Mouse (Mus musculus) liver, embryonic 16.5 days (tissue): Measurements from ENCODE around the gene Marf1. TPM values are rescaled to one million over a fixed set of nuclear protein-coding genes. Genes with fewer than 3 reads are reported as not detected.
"Not testable (repeated sequence)": the region's sequence is repeated elsewhere in the genome, so short reads cannot be mapped to it uniquely, and the experiment has no call there.

Experiments used
- ATAC-seq: fragments of 200-750 bp; cut with Nextera tagmentation; 2 replicates; pipeline ENCODE4 v1.8.0; 2017; ENCODE audit warnings: low read depth, mild to moderate bottlenecking, moderate number of reproducible peaks, moderate library complexity
- H3K27ac ChIP-seq: fragments of 300-500 bp; sonication (generic); 2 replicates; pipeline ENCODE4 v1.5.1; 2014; ENCODE audit warnings: mild to moderate bottlenecking, low read length
- H3K27me3 ChIP-seq: fragments of 300-500 bp; sonication (generic); 2 replicates; pipeline ENCODE4 v1.6.1; 2014; ENCODE audit warnings: low read depth, low read length, mixed read lengths; ENCODE audit not compliant: control insufficient read depth, insufficient read depth
- H3K36me3 ChIP-seq: fragments of 300-500 bp; sonication (generic); 2 replicates; pipeline ENCODE4 v1.6.1; 2014; ENCODE audit warnings: mild to moderate bottlenecking; ENCODE audit not compliant: control insufficient read depth, insufficient read depth
- H3K4me1 ChIP-seq: fragments of 300-500 bp; sonication (generic); 2 replicates; pipeline ENCODE4 v1.6.1; 2014; ENCODE audit warnings: low read depth, low read length, mixed read lengths; ENCODE audit not compliant: control insufficient read depth
- H3K4me2 ChIP-seq: fragments of 300-500 bp; sonication (generic); 2 replicates; pipeline ENCODE4 v1.6.1; 2014; ENCODE audit warnings: low read depth, low read length, mixed read lengths
- H3K4me3 ChIP-seq: fragments of 300-500 bp; sonication (generic); 2 replicates; pipeline ENCODE4 v1.5.1; 2014; ENCODE audit warnings: low read depth, mild to moderate bottlenecking, low read length
- H3K9ac ChIP-seq: fragments of 300-500 bp; sonication (generic); 2 replicates; pipeline ENCODE4 v1.6.1; 2014; ENCODE audit warnings: low read depth, low read length
- H3K9me3 ChIP-seq: fragments of 300-500 bp; sonication (generic); replicated peaks from 2 replicates; pipeline ENCODE4 v1.6.1; 2016; ENCODE audit warnings: low read length; ENCODE audit not compliant: control insufficient read depth
- WGBS: fragments of 180-500 bp; shearing (Covaris S2); extraction: QIAGEN DNeasy Blood & Tissue Kit; methylation state at CpG from one replicate; pipeline ENCODE4 v1.1.7; 2014; ENCODE audit not compliant: insufficient replicate concordance; 5-methylcytosine and 5-hydroxymethylcytosine counted together
- polyA plus RNA-seq: library from polyadenylated mRNA; unstranded; fragments of >200 nt; fragmentation: Nextera tagmentation; extraction: Ambion mirVana; gene quantifications from 2 replicates; pipeline ENCODE4 v1.2.1, GENCODE M21; 2015

Marf1 gene
- polyA plus RNA-seq, 1 experiment from 2014 or later: 6.9 TPM

DNA sequence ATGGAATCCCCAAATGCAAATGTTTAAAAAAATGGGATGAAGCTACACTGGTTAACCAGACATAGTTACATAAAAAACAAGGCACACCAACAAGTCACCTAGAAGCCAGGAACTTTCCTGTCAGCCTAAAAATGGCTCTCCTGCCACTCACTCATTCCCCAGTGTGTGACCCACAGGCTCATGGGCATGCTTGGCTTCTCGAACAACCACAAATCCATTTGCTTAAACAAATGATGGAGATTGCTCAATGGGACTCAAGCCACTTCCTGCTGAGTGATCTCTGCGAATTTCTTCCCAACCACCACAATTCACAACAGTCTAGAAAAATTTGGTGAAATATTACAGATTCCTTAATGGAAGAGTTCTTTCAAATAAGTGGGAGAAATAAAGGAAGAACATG is 52.2 kb downstream of the Marf1 start:
- no peaks in the 10 kb centered on the region for H3K4me1 ChIP-seq
- H3K9me3 ChIP-seq: no peaks in the 10 kb centered on the region
- ATAC-seq: no peak
- no peak overlapping the region for H3K4me2 ChIP-seq
- H3K4me3 ChIP-seq: no peak overlapping the region
- H3K9ac ChIP-seq: no peak overlapping the region
- WGBS: 39% methylated on average over 2 of the region's 2 CpGs
- no peaks in the 10 kb centered on the region for H3K27me3 ChIP-seq
- peaks cover 10% of the 10 kb centered on the region for H3K36me3 ChIP-seq
- no peak overlapping the region for H3K27ac ChIP-seq

DNA sequence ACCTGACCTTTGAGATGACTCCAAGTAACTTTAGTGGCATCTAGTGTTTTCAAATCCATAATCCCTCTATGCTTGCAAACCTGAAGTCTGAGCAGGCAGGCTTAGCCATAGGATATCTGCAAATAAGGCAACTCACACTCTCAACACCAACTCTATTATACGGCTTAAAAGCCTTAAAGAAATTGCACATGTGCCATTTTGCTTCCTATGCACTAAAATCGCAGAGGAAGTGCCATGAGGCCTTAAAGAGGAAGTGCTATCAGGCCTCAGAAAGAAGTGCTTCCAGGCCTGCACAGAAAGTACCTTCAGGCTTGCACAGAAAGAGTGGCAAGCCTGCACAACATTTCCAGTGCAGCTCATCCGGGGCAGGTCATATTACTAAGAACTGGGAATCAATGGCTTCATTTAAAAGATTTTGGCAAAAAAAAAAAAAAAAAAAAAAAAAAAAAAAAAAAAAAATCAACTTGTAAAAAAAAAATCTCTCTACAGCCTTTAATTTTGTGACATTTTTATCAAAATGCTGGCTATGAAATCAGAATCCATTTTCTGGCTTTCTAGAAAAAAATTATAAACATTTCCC is 53.4 kb downstream of the Marf1 start:
- ATAC-seq: no peak

DNA sequence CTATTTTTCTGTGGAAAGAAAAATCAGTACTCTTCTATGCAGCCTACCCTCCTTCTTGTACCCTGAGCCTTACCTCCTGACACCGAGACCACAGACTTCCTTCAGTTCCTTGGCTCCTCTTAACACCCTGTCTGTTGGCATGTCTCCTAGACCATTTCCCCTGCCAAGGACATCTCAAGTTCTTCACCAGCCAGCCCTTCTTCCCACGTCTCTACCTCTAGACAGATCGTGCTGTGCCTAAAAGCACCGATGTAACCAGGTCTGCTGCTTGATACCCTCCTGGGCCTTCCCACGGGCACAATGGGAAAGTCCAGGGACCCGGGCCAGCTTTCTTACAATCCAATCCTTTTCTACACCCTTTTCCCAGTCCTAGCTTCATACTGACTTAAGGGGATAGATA is 57.3 kb downstream of the Marf1 start:
- ATAC-seq: no peak
- H3K27ac ChIP-seq: no peak overlapping the region
- no peak overlapping the region for H3K4me3 ChIP-seq
- H3K9ac ChIP-seq: no peak overlapping the region
- no peaks in the 10 kb centered on the region for H3K27me3 ChIP-seq
- no peaks in the 10 kb centered on the region for H3K4me1 ChIP-seq
- H3K9me3 ChIP-seq: no peaks in the 10 kb centered on the region
- WGBS: 64% methylated on average over 6 of the region's 6 CpGs
- 0 out of 2 replicates have a peak, but pooled peaks cover 2% of the 10 kb centered on the region for H3K36me3 ChIP-seq
- no peak overlapping the region for H3K4me2 ChIP-seq

More for the DNA sequence above, 53.4 kb downstream of the Marf1 start:
- WGBS: 36% methylated on average over 3 of the region's 3 CpGs
- Histone ChIP-seq H3K4me2 (no peak overlapping the region), H3K36me3 (peaks cover 10% of the 10 kb centered on the region), H3K27ac (no peak overlapping the region), H3K4me3 (no peak overlapping the region), H3K9ac (no peak overlapping the region), H3K9me3 (no peaks in the 10 kb centered on the region), H3K4me1 (no peaks in the 10 kb centered on the region), H3K27me3 (no peaks in the 10 kb centered on the region)

DNA sequence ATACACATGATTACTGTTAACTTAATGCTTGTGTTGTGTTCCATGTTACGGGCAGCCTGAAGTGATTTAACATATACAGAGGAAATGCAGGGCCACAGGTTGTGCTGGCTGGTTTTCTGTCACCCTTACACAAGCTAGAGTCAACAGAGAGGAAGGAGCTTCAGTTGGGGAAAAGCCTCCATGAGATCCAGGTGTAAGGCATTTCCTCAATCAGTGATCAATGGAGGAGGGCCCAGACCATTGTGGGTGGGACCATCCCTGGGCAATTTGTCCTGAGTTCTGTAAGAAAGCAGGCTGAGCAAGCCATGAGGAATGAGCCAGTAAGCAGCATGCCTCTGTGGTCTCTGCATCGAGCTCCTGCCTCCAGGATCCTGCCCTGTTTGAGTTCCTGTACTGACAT is 71.4 kb downstream of the Marf1 start:
- no peak for ATAC-seq
- 52% methylated on average over 2 of the region's 2 CpGs for WGBS

DNA sequence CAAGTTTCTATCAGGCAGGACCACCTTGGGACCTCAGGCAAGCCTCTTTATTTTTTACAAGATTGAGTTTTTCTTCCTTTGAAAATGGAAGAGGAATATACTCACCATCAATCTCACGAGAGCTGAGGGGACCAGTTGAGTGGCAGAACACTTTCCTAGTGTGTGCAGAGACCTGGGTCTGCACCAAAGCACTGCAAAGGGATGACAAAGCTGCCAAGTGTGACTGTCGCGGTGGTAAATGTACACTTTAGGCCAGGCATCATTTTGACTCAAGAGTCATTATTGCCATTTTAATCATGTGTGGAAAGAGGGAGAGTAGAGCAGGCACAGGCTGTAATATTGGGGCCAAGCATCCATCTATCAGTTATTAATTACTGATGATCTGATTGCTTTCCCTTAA is 73.9 kb downstream of the Marf1 start:
- Histone ChIP-seq H3K4me3 (no peak overlapping the region), H3K4me2 (no peak overlapping the region), H3K27me3 (no peaks in the 10 kb centered on the region), H3K9me3 (no peaks in the 10 kb centered on the region), H3K9ac (no peak overlapping the region), H3K4me1 (no peaks in the 10 kb centered on the region), H3K27ac (no peak overlapping the region), H3K36me3 (no peaks in the 10 kb centered on the region)
- WGBS: 65% methylated on average over 3 of the region's 3 CpGs
- no peak for ATAC-seq

More for the DNA sequence above, 71.4 kb downstream of the Marf1 start:
- no peaks in the 10 kb centered on the region for H3K9me3 ChIP-seq
- H3K27ac ChIP-seq: no peak overlapping the region
- H3K4me1 ChIP-seq: no peaks in the 10 kb centered on the region
- no peak overlapping the region for H3K4me3 ChIP-seq
- no peak overlapping the region for H3K4me2 ChIP-seq
- no peaks in the 10 kb centered on the region for H3K36me3 ChIP-seq
- no peak overlapping the region for H3K9ac ChIP-seq
- no peaks in the 10 kb centered on the region for H3K27me3 ChIP-seq

DNA sequence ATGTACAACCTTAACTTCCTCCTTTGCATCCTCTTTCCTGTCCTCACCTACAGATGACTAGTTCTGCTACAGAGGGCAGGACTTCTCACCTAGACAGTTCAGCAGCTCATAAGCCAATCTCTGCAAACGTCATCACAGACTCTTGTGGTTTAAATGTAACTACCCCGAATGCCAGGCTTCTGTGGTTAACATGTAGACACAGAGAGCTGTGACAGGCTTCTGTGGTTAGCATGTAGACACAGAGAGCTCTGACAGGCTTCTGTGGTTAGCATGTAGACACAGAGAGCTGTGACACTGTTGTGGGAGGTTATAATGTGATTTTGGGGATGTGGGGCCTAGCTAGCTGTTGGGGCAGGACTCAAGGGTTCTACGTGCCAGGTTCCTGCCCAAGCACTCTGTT is 74.9 kb downstream of the Marf1 start:
- H3K4me3 ChIP-seq: no peak overlapping the region
- no peaks in the 10 kb centered on the region for H3K4me1 ChIP-seq
- no peak overlapping the region for H3K9ac ChIP-seq
- H3K27me3 ChIP-seq: no peaks in the 10 kb centered on the region
- no peak overlapping the region for H3K4me2 ChIP-seq
- no peaks in the 10 kb centered on the region for H3K9me3 ChIP-seq
- no peak; the same call in 1 of the 2 replicates for ATAC-seq
- H3K36me3 ChIP-seq: no peaks in the 10 kb centered on the region
- WGBS: 14% methylated on average over 3 of the region's 3 CpGs
- H3K27ac ChIP-seq: no peak overlapping the region

DNA sequence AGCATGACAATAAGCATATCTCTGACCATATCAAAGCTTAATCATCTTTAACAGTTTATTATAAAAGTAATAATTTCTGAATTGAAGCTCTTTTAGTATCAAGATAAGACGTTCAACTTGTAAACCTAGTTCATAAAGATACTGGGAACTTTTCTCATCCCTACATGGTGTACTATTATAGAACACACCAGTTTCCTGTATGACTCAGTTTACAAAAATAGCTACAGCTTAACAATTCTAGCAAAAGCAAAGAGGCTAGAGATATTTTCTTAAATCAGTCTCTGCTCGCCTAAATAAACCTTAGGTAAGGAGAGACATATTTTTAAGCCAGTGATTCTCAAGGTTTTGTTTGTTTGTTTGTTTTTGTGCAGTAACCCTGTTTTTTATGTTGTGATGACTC is 80.2 kb downstream of the Marf1 start:
- no peak overlapping the region for H3K4me2 ChIP-seq
- no peaks in the 10 kb centered on the region for H3K9me3 ChIP-seq
- H3K36me3 ChIP-seq: no peaks in the 10 kb centered on the region
- H3K4me1 ChIP-seq: no peaks in the 10 kb centered on the region
- H3K4me3 ChIP-seq: no peak overlapping the region
- H3K27me3 ChIP-seq: no peaks in the 10 kb centered on the region
- no peak for ATAC-seq
- H3K27ac ChIP-seq: no peak overlapping the region
- 44% methylated on average over 2 of the region's 2 CpGs for WGBS
- H3K9ac ChIP-seq: no peak overlapping the region

DNA sequence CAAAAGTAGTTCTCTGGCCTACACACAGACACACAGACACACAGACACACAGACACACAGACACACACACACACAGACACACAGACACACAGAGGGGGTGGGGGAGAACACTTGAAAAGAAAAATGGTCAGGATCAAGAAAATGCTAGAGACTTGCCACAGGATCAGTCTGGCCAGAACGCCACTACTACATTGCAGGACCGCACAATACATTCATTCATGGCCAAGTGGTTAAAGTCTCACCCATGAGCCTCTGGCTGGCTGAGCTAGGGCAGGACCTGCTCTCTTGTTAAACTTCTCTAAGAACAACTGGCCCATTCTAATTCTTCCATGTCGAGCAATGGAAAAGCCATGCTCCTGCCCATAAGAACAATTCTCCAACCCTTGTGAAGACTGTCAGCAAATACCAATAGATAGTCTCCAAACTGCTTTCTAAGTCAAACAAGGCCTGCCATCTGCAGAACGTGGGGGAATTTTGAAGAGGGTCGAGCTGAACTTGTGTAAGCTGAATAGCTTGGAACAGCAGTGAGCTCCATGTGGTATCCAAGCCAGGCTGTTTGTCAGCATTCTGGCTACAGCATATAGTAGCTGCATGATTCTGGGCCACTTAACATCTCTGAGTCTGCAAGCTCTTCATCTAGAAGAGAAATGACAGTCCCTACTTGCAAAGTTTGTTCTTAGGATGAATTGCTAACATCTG is 92.5 kb downstream of the Marf1 start:
- Histone ChIP-seq H3K27me3 (no peaks in the 10 kb centered on the region), H3K36me3 (no peaks in the 10 kb centered on the region), H3K27ac (no peak overlapping the region), H3K4me1 (no peaks in the 10 kb centered on the region), H3K4me2 (no peak overlapping the region), H3K4me3 (no peak overlapping the region), H3K9ac (no peak overlapping the region), H3K9me3 (no peaks in the 10 kb centered on the region)
- 56% methylated on average over 5 of the region's 5 CpGs for WGBS
- no peak for ATAC-seq

DNA sequence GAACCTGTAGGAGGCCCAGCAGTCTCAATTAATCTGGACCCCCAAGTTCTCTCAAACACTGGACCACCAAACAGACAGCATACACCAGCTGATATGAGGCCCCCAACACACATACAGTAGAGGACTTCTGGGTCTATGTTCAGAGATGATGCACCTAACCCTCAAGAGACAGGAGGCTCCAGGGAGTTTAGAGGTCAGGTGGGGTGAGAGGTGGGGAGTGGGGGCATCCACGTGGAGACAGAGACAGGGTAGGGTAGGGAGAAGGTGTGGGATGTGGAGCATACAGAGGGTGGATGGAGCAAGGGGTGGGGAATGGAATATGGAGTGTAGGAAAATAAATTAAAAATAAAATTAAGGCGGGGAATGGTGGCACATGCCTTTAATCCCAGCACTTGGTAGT is 94.5 kb downstream of the Marf1 start:
- 47% methylated on average over 2 of the region's 2 CpGs for WGBS
- not testable (repeated sequence) for H3K9ac ChIP-seq, H3K27me3 ChIP-seq, H3K4me3 ChIP-seq, H3K27ac ChIP-seq, H3K9me3 ChIP-seq, ATAC-seq, H3K36me3 ChIP-seq, H3K4me2 ChIP-seq, H3K4me1 ChIP-seq
